Mouse (Mus musculus): ENCODE results near the gene Foxo6.

The Foxo6 gene

DNA sequence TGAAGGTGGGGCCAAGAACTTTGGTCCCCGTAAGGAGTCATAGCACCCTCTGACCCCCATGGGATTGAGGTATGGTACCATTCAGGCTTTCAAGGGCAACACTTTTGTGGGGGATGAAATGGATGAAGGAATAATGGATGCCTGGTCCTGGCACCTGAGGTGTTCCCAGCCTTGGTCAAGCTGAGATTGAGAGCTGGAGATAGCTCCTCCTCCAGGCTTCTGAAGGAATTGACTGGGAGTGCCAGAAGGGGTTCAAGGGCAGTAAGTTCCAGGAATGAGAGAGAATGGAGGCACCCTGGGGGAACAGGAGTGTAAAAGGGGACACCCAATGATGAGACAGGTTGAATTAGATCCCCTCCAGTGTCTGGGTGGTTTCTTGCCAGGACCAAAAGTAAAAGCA lies 3.0 kb downstream of the Foxo6 start:
- peak; percentile 30 to 47 for DNase-seq

DNA sequence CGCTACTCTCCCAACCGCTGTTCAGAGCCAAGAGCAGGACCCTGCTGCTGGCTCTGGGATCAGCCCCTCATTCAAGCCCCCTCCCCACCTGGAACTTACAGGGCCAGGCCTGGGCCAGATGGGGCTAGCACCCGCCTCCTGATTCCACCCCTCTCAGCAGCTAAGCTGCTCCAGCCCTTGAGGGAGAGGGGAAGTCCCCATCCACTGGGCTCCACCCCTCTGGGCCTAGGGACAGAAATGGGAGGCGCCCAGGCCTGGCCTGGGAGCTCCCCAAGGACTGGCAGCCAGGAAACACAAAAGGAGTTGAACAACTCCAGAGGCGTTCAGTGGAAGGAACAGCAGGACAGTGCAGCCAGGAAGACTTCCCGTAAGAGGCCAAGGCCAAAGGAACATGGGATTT lies 4.0 kb downstream of the Foxo6 start:
- DNase-seq: peak; percentile 69 to 83

DNA sequence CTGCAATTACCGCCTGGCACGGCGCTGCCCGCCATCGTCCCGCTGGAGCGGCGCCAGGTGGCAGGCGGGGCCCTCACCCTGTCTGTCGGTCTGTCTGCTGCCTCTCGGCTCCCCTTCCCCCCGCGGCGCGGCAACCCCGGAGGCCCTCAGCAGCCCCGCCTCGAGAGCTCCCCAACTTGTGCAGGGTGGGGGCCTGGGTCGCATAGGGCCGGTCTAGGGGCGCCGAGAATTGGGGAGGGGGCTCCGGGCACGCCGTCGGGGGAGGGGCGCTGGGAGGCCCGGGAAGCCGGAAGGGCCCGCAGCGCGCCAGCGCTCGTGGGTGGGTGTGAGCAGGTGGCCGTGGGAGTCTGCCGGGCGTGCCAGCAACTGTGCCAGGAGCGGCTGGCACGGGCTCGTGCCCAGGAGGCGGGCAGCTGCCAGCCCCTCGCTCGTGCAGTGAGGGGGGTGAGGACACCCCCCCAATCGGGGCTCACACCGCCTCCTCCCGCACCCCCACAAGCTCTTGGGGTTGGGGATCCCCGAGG lies 4.5 kb downstream of the Foxo6 start:
- DNase-seq: peak; percentile 86 to 91

DNA sequence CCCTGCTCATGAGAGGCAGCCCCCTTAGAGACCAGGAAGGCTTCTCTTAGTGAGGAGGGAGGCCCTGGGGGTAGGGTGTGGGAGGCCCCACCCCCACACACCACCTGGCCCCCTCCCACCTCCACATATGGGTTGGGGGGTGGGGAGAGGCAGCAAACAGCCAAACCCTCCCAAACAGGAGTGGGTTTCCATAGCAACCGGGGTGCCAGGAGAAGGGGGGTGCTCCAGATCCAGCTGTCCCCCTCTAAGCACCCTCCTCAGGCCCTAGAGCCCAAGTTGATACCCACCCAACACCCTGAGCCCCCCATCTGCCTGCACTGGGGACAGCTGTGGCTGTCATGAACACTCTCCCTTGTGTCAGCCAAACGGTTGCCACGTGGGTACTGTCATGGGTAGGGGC lies 6.1 kb downstream of the Foxo6 start:
- DNase-seq: peak; percentile 44 to 52

DNA sequence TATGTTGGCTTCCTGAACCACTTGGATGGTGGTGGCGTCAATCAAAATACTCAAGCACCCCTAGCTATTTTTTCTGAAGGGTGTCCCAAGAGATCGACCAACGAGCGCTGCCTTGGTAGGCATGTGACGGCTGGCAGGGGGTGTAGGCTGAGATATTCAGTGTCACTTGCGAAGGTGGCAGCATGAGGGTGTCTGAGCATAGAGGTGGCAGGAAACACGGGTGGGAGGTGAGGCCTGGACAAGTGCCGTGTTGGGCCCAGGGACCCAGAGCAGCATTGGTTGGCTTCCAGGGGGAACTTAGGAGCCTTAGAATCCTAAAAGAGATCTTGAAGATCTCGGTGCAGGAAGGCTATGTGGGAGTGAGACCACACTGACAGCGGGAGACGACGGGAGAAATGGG lies 6.7 kb downstream of the Foxo6 start:
- DNase-seq: no peak

DNA sequence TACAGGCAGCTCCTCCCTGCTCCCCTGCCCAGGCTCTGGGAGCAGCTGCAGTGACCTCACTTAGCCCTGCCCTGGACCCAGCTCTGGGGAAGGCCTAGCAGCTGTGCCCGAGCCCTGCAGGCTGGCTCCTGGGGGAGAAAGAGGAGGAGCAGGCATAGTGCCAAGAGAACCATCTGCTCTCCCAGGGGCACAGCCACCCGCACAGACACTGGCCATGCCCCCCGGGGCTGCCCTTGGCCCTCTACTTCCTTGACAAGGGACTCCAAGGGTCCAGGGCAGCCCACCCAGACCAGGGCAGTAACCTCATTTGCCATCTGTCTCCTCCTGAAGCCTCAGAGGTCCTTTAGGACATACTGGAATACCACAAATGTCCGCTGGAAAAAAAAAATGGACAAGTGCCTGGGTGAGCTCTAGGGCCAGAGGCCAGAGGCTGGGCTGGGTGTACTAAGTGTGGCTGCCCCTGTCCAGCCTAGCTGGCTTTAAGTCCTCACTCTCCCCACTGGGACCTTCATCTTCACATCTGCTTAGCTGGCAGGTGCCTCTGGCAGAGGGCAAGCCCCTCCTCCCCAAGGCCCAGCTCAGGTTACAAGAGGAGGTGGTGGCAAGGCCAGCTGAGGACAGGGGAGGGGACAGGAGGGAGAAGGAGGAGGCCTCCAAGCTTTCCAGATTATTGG lies 9.8 kb downstream of the Foxo6 start:
- DNase-seq: peak; percentile 58 to 67

DNA sequence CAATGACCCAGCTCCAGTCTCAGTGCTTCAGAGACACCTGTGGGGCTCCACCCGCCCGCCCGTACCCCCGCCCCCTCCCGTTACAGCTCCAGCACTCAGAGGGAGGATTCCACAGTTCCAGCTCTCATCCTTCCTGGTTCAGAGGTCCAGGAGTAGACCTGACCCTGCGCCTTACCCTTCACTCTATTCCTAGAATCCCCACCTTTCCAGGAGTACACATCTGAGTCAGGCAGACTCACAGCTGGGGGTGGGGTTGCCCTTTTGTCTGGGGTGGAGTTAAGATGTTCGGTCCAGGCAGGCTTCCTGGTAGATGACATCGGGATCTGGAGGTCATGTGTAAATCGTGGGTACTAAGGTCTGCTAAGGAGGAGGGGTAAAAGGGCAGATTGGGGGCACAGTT lies 11.7 kb downstream of the Foxo6 start:
- DNase-seq: no peak

DNA sequence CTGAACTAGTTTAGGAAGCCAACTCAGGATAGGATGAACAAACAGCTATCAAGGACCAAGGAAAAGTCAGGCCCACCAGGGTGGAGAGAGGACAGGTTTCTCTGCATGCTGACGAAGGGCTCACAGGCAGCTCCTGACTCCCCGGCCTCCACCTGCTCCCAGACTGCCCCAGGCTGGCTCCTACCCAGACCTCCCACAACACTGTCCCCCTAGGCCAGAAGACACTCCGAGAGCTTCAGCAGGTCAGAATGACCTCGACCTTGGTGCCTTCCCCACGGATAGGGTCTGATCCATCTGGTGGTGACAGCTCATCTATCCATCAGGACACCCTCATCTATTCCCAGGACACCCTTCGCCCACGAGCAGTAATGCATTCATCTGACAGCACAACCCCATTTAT lies 13.6 kb downstream of the Foxo6 start:
- DNase-seq: no peak

DNA sequence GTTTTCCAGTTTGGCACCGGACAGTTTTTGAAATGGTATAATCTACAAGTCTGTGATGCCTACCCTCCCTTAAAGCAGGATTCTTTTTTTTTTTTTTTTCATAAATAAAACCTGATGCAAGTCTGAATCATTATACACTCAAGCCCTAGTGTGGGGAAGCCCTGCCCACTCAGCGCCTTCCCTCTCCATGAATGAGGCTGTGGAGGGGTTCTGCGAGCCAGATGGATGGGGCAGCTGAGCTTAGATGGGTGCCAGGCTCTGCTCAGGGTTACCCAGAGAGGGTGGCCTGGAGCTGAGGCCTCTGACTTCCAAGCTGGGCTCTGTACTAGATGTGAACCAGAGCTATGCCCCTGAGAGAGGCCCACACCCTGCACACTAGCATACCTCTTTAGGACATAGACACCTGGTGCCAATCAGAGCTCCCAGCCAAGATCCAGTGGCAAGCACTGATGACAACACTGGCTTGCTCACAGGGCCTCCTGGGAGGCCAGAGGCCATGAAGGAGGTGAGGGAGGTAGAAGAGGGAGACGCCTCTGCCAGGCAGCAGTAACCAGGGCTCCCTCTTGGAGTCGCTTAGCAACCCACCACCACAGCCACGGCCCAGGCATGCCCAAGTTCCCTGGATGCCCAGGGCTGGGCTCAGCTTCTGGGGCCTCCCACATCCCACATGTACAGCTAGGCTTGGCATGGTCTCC lies 15.1 kb downstream of the Foxo6 start:
- peak in 1 of 2 experiments; percentile 57 for DNase-seq

DNA sequence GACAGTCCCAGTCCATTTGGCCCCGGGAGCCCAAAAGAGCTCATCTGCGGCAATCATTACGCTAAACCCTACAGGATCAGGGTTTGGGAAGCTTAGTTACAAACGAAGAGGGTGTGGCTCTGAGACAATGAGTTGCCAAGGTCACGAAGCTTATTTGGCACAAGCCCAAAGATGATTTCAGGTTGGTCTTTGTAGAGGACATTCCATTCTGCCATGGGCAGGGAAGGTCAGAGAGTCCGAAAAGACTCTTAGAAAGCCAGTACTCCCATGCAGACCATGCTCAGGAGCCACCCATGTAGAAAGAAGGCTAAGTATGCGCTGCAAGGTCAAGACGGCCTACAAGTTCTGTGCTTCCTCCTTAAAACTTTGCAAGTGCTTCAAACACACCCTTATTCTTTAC lies 15.9 kb downstream of the Foxo6 start:
- no peak for DNase-seq

DNA sequence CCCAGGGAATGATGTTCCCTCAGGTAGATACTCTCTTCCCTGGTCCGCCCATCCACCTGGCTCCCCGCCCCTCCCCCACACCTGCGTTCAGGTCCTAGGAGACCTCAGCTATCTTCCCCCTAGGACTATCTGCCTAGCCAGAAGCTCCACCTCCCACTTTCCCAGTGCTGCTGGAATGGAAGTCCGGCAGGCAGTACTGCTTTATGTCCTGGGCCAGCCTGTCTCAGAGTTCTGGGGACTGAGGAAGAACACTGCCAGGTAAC lies 16.3 kb downstream of the Foxo6 start:
- peak in 1 of 2 experiments; percentile 46 for DNase-seq

DNA sequence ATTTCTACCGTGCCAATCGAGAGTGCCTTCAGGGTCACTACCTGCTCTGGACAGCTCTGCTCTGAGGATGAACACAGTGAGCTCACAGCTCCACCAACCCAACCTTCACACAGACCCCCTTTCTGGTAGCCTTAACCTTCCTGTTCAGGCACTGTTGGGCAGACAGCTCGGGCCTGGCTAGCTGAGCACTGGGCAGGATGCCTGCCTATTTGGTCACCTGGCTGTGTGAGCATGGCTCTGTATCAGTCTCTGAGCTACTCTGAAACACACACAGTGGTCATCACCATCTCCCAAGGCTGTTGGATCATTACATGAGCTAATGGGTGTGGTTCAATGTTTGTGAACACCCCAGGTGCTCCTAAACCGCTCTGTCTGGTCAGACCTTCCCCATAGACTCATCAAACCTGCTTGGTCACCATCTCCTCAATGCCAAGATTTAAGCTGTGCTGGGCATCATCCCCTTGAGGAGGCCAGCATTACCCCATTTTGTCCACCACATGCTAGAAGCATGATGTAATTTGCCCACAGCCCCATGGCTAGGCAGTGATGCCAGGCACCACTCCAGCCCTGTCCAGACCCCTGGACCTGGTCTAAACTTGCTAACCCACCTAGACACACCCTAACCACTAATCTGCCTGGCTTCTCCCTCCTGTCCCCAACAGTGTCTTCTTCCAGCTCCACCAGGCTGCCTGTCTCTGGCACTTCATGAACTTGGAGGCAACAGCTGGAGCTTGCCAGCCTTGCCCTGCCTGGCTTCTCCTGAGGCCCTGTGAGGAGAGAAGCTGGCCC lies 16.8 kb downstream of the Foxo6 start:
- DNase-seq: peak; percentile 57

DNA sequence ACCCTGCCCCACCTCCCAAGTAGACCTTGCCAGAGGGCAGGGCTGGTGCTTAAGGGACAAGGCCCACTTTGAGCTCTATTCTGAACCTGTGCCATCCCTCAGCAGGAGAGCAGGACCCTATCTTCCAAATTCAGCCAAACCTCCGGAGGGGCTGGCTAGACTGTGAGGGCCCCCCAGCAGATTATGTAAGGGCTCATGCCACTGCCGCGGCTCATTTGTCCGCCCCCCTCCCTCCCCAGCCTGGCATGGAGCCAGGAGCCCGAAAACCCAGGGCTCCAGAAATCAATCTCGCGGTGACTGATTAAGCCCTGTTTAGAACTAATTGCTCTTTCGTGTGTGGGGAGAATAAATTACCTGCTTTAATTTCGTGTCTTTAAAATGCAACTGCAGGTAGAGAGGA lies 17.7 kb downstream of the Foxo6 start:
- peak; percentile 58 to 62 for DNase-seq

DNA sequence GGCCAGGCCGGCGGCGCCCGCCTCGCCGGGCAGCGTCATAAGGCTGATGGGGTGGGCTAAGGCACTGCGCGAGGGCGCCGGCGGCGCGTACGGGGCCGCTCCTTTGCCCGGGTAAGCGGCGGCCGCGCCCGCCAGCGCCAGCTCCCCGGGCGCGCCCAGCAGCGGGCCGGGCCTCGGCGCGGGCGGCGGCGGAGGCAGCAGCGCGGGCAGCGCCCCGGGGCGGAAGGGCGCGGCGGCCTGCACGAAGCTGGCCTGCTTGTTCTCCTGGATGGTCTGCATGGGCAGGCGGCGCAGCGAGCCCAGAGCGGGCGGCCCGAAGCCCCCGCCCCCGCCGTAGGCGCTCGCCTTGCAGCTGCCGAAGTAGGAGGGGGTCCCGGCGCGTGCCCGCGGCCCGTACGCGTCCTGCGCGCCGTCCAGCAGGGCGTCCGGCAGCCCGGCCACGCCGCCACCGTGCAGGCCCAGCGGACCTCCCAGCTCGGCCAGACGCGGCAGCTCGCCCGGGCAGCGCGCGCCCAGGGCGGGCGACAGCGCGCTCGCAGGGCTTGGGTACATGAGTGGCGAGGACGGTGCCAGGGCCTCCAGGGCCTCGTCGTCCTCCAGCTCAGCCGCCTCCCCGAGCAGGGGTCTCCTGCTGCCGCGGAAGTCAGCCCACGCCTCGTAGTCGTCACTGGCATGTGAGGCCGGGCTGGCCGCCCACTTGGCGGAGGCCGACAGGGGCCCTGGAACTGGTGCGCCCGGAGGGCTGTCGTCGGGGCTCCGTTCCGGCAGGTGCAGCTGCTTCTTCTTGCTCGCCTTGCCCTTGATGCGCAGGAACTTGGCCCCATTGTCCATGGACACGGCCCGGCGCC lies 18.7 kb downstream of the Foxo6 start:
- peak; percentile 71 to 76 for DNase-seq

DNA sequence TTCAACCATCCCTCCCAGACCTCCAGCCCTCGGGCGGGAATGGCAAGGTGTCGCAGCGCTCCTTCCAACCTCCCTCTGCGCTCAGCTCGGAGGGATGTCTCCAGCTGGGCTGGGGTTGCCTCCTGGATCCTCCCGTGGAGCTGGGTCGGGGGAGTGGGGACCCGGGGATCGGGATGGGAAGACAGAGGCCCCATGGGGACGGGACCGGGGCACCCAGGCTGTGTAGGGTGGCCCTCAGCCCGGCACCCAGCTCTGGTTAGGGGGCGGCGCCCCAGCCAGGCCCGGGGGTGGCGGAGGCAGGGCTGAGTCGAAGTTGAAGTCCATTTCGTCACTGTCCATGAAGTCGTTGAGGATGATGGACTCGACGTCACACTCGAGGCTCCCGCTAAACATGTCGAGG lies 19.5 kb downstream of the Foxo6 start:
- DNase-seq: no peak

DNA sequence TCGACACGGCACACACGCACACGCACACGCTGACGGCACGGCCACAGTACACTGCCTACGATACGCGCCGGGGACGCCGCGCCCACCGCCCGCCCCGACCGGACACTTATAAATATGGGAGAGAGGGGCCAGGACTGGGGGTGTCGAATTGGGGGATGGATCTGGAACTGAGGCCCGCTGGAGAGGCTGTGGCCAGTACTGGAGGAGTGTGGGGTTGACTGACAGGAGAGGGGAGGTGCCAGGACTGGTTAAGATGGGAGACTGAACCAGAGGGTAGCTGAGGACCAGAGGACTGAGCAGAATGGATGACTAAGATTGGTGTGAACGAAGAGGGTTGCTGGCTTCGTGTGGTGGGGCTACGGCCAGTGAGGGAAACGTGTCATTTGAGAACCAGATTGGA lies 20.0 kb downstream of the Foxo6 start:
- DNase-seq: no peak

DNA sequence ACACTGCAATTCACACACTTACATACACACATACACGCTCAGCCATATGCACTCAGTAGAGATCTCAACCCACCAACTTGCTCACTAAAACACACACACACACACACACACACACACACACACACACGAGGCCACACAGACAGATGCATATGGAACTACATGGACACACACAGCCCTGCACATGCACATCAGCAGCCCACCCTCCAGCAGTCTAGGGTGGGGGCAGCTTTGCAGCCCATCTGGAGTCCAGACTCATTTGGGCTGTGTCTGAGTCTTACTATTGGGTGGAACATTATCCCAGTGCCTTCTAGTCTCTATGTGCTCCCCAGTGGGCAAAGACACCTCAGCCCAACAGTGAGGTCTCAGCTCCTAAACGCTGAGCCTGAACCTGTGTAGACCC lies 23.0 kb downstream of the Foxo6 start:
- DNase-seq: no peak

DNA sequence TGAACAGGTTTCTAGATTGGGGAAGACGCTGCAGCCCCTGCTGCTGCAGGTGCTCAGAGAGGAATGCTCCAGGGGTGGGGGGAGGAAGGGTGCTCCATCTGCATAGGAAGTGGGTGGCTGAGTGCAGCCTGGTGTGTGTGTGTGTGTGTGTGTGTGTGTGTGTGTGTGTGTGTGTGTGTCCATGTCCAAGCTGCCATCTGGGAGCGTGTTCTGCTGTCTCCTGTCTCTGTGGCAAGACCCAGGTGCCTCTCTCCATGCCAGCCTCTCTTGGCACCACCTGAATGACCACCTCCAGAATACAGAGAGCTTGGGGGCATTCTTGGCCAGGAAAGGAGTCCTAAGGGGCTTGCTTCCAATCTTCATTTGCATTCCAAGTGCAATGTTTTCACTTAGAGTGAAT lies 24.4 kb downstream of the Foxo6 start:
- DNase-seq: peak; percentile 55 to 58

DNA sequence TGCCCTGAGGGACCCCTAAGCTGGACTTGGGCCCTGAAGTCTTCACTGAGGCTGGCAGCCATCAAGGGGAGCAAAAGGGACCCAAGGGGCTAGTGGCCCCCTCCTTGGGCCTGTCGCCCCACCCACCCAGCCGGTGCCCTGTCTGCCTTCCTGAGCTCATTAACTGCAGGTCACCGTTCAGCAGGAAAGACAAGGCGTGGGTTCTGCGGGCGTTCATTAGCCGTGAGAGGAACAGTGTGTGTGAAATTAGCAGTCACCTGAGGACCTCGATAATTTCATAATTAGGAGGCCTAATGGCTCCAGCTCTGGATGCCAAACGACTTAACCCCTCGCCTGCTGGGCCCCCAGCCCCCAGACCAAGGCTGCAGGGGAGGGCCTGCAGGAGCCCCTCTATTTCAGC lies 24.9 kb downstream of the Foxo6 start:
- DNase-seq: no peak

DNA sequence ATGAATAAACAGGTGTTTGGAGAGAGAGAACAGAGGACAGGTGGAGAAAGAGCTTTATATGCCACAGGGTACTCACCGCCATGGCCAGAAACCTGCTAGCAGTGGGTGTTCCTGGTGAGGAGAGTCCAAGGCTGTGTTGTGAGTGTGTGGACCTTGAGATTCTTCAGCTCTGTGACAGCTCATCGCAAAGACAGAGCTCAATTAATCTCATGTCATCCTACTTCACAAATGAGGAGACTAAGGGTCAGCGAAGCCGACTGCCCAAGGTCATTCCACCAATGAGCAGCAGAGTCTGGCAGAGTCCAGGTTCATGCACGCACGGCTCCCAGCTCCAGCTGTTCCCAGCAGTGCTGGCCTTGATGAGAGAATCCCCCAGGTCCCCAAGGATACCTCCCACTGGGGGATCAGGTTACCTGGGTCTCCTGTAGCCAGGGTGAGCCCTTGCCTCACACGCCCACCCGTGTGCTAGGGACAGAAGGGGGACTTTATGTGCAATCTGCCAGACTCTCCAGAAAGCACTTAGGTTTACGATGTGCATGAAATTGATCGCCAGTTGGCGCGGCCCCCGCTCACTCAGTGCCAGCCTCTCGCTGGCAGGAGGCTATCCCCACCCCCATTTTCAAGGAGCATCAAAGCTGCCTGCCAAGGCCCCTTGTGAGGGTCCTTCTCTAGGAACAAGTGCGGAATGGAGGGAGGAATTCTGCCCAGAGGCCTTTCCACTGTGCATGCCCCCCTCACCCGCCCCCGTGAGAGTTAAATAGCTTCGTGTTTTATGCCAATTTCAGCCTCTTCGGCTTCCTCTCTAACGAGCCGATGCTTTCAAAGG lies 27.6 kb downstream of the Foxo6 start:
- DNase-seq: peak; percentile 79 to 88

DNA sequence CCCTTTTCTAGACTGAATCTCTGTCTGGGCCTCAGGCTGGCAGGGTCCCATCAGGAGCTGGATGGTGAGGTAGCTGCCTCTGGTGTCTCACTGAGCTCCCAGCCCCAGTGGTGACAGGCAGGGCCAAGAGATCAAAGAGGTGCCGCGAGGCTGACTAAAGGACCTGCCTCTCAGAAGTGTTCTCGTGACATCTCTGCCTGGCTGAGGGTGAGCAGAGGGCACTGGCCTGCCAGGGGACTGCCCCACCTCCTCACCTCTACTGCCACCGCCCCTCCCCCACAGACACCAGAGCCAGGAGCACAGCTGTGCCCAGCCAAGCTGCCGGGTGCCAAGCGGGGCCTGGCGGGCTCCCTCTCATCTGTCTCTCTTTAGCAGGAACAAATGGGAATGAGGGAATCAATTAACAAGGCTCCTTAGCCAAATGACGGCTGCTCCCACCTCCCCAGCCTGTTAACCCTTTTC lies 38.3 kb downstream of the Foxo6 start:
- peak; percentile 95 to 97 for DNase-seq

DNA sequence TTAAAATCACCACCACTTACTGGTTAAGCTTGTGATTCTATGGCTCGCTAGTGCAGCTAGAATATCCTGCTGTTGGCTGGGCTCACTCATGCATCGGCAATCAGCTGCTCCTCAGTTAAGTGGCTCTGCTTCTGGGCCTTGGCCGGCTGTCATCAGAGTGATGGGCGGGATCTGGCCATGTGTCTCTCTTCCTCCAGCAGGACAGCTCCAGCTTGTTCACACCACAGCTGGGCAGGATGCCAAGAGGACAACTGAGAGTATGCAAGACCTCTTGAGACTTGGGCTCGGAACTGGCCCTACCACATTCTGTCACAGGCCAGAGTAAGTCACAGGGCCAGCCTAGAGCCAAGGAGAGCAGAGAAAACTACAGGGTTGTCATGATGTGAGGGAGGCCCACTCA lies 39.7 kb downstream of the Foxo6 start:
- peak; percentile 90 to 94 for DNase-seq
